Mouse (Mus musculus) testis, adult 2 months (tissue): ENCODE results near the gene Adra2b. TPM values are rescaled to one million over a fixed set of nuclear protein-coding genes. Genes with fewer than 3 reads are reported as not detected.

Source experiments
- H3K27ac ChIP-seq: fragments of 200-500 bp; 2 replicates; pipeline ENCODE4 v1.5.1; 2012; ENCODE audit warnings: low read depth, low read length; ENCODE audit not compliant: control insufficient read depth, insufficient read depth
- H3K27me3 ChIP-seq: fragments of 200-500 bp; 2 replicates; pipeline ENCODE4 v1.6.1; 2012; ENCODE audit warnings: mild to moderate bottlenecking, low read length, moderate library complexity; ENCODE audit not compliant: control insufficient read depth, insufficient read depth
- H3K36me3 ChIP-seq: fragments of 200-500 bp; 2 replicates; pipeline ENCODE4 v1.6.1; 2012; ENCODE audit warnings: mild to moderate bottlenecking, low read length; ENCODE audit not compliant: control insufficient read depth, insufficient read depth
- H3K4me1 ChIP-seq: fragments of 200-500 bp; 2 replicates; pipeline ENCODE4 v1.6.1; 2012; ENCODE audit warnings: low read length; ENCODE audit not compliant: control insufficient read depth, insufficient read depth
- H3K4me3 ChIP-seq: fragments of 200-500 bp; 2 replicates; pipeline ENCODE4 v1.5.1; 2012; ENCODE audit warnings: low read depth, mild to moderate bottlenecking, low read length, moderate library complexity, mixed read lengths; ENCODE audit not compliant: control insufficient read depth
- CTCF ChIP-seq: fragments of 200-500 bp; IDR thresholded peaks from 2 replicates; pipeline ENCODE4 v1.5.1; 2012; ENCODE audit warnings: low read depth, mild to moderate bottlenecking, inconsistent platforms, low read length, moderate library complexity; ENCODE audit not compliant: control insufficient read depth, insufficient read depth, insufficient replicate concordance
- POLR2A ChIP-seq: fragments of 200-500 bp; IDR thresholded peaks from 2 replicates; pipeline ENCODE4 v1.6.1; 2012; ENCODE audit warnings: low read depth, mild to moderate bottlenecking, inconsistent platforms, low read length, moderate library complexity; ENCODE audit not compliant: control insufficient read depth
- polyA plus RNA-seq: library from polyadenylated mRNA; depleted of rRNA; stranded (reverse); fragments of >200 nt; gene quantifications from 2 replicates; pipeline ENCODE4 v1.2.3, GENCODE M21; 2012

Adra2b gene
- polyA plus RNA-seq, 1 experiment = 0.16 TPM

GRCm38 (mm10) chr2:127322671-127323285 is 40.2 kb upstream of the Adra2b start:
- no peak overlapping the region for H3K4me3 ChIP-seq
- H3K27me3 ChIP-seq = no peaks in the 10 kb centered on the region
- H3K27ac ChIP-seq = no peak overlapping the region
- TF ChIP-seq CTCF = no peak
- no peak for TF ChIP-seq POLR2A
- no peaks in the 10 kb centered on the region for H3K36me3 ChIP-seq
- no peaks in the 10 kb centered on the region; the same call in 1 of the 2 replicates for H3K4me1 ChIP-seq

GRCm38 (mm10) chr2:127323667-127324066 is 39.3 kb upstream of the Adra2b start:
- H3K4me1 ChIP-seq = no peaks in the 10 kb centered on the region; the same call in 1 of the 2 replicates
- TF ChIP-seq POLR2A (no peak), CTCF (no peak)
- H3K36me3 ChIP-seq = no peaks in the 10 kb centered on the region
- H3K27ac ChIP-seq = no peak overlapping the region
- H3K27me3 ChIP-seq = no peaks in the 10 kb centered on the region
- H3K4me3 ChIP-seq = no peak overlapping the region

GRCm38 (mm10) chr2:127324456-127324855 is 38.6 kb upstream of the Adra2b start:
- Histone ChIP-seq H3K4me1 (no peaks in the 10 kb centered on the region; the same call in 1 of the 2 replicates), H3K27ac (no peak overlapping the region), H3K36me3 (no peaks in the 10 kb centered on the region), H3K27me3 (no peaks in the 10 kb centered on the region), H3K4me3 (no peak overlapping the region; the same call in 1 of the 2 replicates)
- TF ChIP-seq CTCF = no peak
- no peak for TF ChIP-seq POLR2A

GRCm38 (mm10) chr2:127328090-127328851 is 34.7 kb upstream of the Adra2b start:
- Histone ChIP-seq H3K36me3 (no peaks in the 10 kb centered on the region), H3K4me1 (no peaks in the 10 kb centered on the region; the same call in 1 of the 2 replicates), H3K27me3 (no peaks in the 10 kb centered on the region), H3K27ac (no peak overlapping the region), H3K4me3 (no peak overlapping the region)
- TF ChIP-seq CTCF (no peak), POLR2A (no peak)

- H3K4me3 ChIP-seq = peak overlapping the region; percentile 36
- H3K36me3 ChIP-seq = no peaks in the 10 kb centered on the region
- peaks cover 12% of the 10 kb centered on the region for H3K4me1 ChIP-seq
- TF ChIP-seq POLR2A (no peak), CTCF (no peak)
- no peak overlapping the region for H3K27ac ChIP-seq
- no peaks in the 10 kb centered on the region for H3K27me3 ChIP-seq
Measured at GRCm38 (mm10) chr2:127332807-127333570, 30.0 kb upstream of the Adra2b start.

- no peak overlapping the region for H3K27ac ChIP-seq
- no peaks in the 10 kb centered on the region for H3K27me3 ChIP-seq
Measured at GRCm38 (mm10) chr2:127333945-127334603, 28.9 kb upstream of the Adra2b start.

GRCm38 (mm10) chr2:127335078-127335541 is 27.9 kb upstream of the Adra2b start:
- Histone ChIP-seq H3K27ac (no peak overlapping the region), H3K4me3 (peak overlapping the region; percentile 55), H3K27me3 (no peaks in the 10 kb centered on the region)

More at GRCm38 (mm10) chr2:127333945-127334603, 28.9 kb upstream of the Adra2b start:
- Histone ChIP-seq H3K36me3 (no peaks in the 10 kb centered on the region), H3K4me3 (peak overlapping the region; percentile 40), H3K4me1 (peaks cover 12% of the 10 kb centered on the region)
- TF ChIP-seq POLR2A = no peak
- no peak for TF ChIP-seq CTCF

More at GRCm38 (mm10) chr2:127335078-127335541, 27.9 kb upstream of the Adra2b start:
- peaks cover 12% of the 10 kb centered on the region for H3K4me1 ChIP-seq
- TF ChIP-seq POLR2A (no peak), CTCF (no peak)
- H3K36me3 ChIP-seq = no peaks in the 10 kb centered on the region
